Mouse (Mus musculus): ENCODE measurements around the gene Hoxd9. TPM values are rescaled to one million over a fixed set of nuclear protein-coding genes. Genes with fewer than 3 reads are reported as not detected.

Hoxd9 gene
- polyA plus RNA-seq, 1 experiment from 2014 or later = not detected

DNA sequence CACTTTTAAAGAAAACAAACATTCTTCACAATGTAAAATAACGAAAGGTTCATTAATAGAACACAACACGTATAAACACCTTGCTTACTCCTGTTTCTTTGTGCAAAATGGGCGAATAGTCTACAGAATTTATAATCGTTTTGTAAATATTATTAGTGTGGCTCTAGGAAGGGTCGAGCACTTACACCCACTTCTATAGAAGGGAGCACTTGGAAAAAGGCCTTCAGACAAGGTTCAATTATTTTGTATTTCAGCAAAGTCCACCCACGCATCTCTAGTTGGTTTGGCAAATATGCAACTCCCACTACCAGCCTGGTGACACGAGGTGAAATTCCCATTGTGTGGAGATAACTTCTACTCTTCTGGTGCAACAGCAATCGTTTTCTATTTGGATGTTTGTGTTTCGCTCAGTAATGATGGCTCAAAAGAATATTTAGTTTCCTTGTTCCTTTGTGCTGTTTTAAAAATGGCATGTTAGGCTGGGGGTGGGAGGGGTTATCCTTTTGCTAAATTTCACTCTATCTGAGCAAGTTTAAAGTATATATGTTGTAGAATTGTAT, 51.0 kb downstream of the Hoxd9 start:
- peaks cover 99% of the 10 kb centered on the region for H3K27me3 ChIP-seq (ENCODE audit: control insufficient read depth, insufficient read depth, low read length)
- H3K36me3 ChIP-seq (ENCODE audit: control insufficient read depth, insufficient read depth, low read length) = no peaks in the 10 kb centered on the region
- peaks cover 10% of the 10 kb centered on the region; the same call in 1 of the 2 replicates for H3K4me1 ChIP-seq (ENCODE audit: control insufficient read depth, insufficient read depth, low read length)
- no peak overlapping the region for H3K4me2 ChIP-seq
- no peak overlapping the region for H3K27ac ChIP-seq (ENCODE audit: low read depth, low read length)
- H3K9ac ChIP-seq (ENCODE audit: low read depth, low read length) = no peak overlapping the region
- no peak overlapping the region for H3K4me3 ChIP-seq (ENCODE audit: low read depth, low read length)
- WGBS (ENCODE audit: insufficient replicate concordance) = 7% methylated on average over 9 of the region's 9 CpGs
- no peak for ATAC-seq (replicated peaks; ENCODE audit: insufficient number of reproducible peaks, low FRiP score, low TSS enrichment)
- H3K9me3 ChIP-seq (replicated peaks; ENCODE audit: control insufficient read depth, low read length) = no peaks in the 10 kb centered on the region

DNA sequence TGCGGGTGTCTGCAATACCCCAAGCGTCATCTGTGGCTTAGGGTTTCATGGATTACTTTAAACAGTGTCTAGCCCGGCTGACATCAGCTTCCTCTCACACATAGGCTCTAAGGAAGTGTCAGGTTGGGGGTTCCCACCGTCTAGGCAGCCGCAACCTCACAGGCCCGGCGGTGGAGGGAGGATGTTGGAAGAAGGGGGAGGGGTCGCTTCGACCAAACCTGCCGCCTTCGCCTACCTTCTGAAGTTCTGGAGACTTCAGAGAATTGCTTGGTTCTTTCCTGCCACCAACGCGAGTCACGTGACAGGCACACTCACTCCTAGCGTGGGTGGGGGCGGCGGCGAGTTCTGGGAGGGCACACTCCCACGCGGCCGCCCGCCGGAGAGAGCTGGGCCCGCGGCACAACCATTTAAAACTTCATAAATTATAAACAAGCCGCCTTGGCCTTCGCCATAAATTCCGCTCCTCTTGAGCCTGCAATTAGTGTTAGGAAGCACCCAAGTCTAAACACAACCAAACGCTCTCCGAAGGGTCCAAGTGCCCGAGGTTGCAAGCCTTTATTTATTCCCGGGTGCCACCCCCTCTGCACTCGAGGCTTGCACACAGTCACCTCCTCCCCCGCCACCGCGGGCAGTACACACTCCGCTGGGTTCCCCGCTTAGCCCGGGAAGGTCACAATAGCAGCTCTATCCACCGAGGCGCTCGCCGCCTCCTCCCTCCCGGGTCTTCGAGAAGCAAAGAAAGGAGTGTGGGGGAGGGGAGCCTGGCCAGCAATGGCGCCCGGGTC, 52.0 kb downstream of the Hoxd9 start:
- Histone ChIP-seq H3K27ac (ENCODE audit: low read depth, low read length) (no peak overlapping the region), H3K4me3 (ENCODE audit: low read depth, low read length) (peak overlapping the region; percentile 32), H3K4me1 (ENCODE audit: control insufficient read depth, insufficient read depth, low read length) (peaks cover 10% of the 10 kb centered on the region; the same call in 1 of the 2 replicates), H3K36me3 (ENCODE audit: control insufficient read depth, insufficient read depth, low read length) (no peaks in the 10 kb centered on the region), H3K4me2 (peak overlapping the region; percentile 59), H3K9ac (ENCODE audit: low read depth, low read length) (no peak overlapping the region), H3K27me3 (ENCODE audit: control insufficient read depth, insufficient read depth, low read length) (peaks cover 99% of the 10 kb centered on the region), H3K9me3 (replicated peaks; ENCODE audit: control insufficient read depth, low read length) (no peaks in the 10 kb centered on the region)
- under 1% methylated on average over 47 of the region's 47 CpGs for WGBS (ENCODE audit: insufficient replicate concordance)
- no peak; the same call in 1 of the 2 replicates for ATAC-seq (replicated peaks; ENCODE audit: insufficient number of reproducible peaks, low FRiP score, low TSS enrichment)

MicroRNAs within 50 kb of the gene (microRNA counts, 519-probe panel; counts per million panel counts)
- 32.2 counts per million for microRNA mmu-miR-10b

Small RNA genes within 50 kb of the gene (microRNA-seq; reads per million reads assigned to microRNA genes)
- gene Gm44463 (ENCODE audit: borderline number of aligned reads) (not detected), gene Mir10b (ENCODE audit: borderline number of aligned reads) (977 reads per million, percentile 84 among the genes with 10 or more reads in this experiment)

Other genes starting within 250 kb of the Hoxd9 start
- 23.1 and 31.7 TPM in 2 replicates for gene Lnpk, start 118.3 kb upstream of the Hoxd9 start, polyA plus RNA-seq (2014; fragmentation: Nextera tagmentation; extraction: Ambion mirVana)
- not detected in 2 replicates for gene Evx2, start 38.2 kb upstream of the Hoxd9 start, polyA plus RNA-seq (2014; fragmentation: Nextera tagmentation; extraction: Ambion mirVana)
- gene Hoxd13, start 29.4 kb upstream of the Hoxd9 start, polyA plus RNA-seq (2014; fragmentation: Nextera tagmentation; extraction: Ambion mirVana) = not detected in 2 replicates
- not detected in 2 replicates for gene Hoxd12, start 22.7 kb upstream of the Hoxd9 start, polyA plus RNA-seq (2014; fragmentation: Nextera tagmentation; extraction: Ambion mirVana)
- not detected in 2 replicates for gene Hoxd11, start 18.2 kb upstream of the Hoxd9 start, polyA plus RNA-seq (2014; fragmentation: Nextera tagmentation; extraction: Ambion mirVana)
- 0.11 TPM in 1 of 2 replicates, not detected in the other for gene Hoxd10, start 5.8 kb upstream of the Hoxd9 start, polyA plus RNA-seq (2014; fragmentation: Nextera tagmentation; extraction: Ambion mirVana)
- 0.27 and 0.30 TPM in 2 replicates for gene Hoxd8, start 6.9 kb downstream of the Hoxd9 start, polyA plus RNA-seq (2014; fragmentation: Nextera tagmentation; extraction: Ambion mirVana)
- 2.0 and 3.1 TPM in 2 replicates for gene Hoxd3, start 14.2 kb downstream of the Hoxd9 start, polyA plus RNA-seq (2014; fragmentation: Nextera tagmentation; extraction: Ambion mirVana)
- not detected in 2 replicates for gene Hoxd4, start 14.2 kb downstream of the Hoxd9 start, polyA plus RNA-seq (2014; fragmentation: Nextera tagmentation; extraction: Ambion mirVana)
- gene Gm28230, start 29.0 kb downstream of the Hoxd9 start, polyA plus RNA-seq (2014; fragmentation: Nextera tagmentation; extraction: Ambion mirVana) = 0.10 TPM in 1 of 2 replicates, not detected in the other
- 0.20 TPM in 1 of 2 replicates, not detected in the other for gene Hoxd1, start 65.3 kb downstream of the Hoxd9 start, polyA plus RNA-seq (2014; fragmentation: Nextera tagmentation; extraction: Ambion mirVana)
- 164 and 166 TPM in 2 replicates for gene Mtx2, start 128.1 kb downstream of the Hoxd9 start, polyA plus RNA-seq (2014; fragmentation: Nextera tagmentation; extraction: Ambion mirVana)

Measured in heart, embryonic 11.5 days (tissue).